Mouse (Mus musculus) liver, postnatal 0 days (tissue): Measurements from ENCODE around the gene Reln. TPM values are rescaled to one million over a fixed set of nuclear protein-coding genes. Genes with fewer than 3 reads are reported as not detected.

Experiments
- ATAC-seq: fragments of 200-750 bp; cut with Nextera tagmentation; 2 replicates; pipeline ENCODE4 v1.8.0; 2017; ENCODE audit warnings: mild to moderate bottlenecking, moderate library complexity
- DNase-seq: peaks from one replicate; pipeline ENCODE4 v3.0.0-alpha.2; 2016
- H3K27ac ChIP-seq: fragments of 300-500 bp; sonication (generic); 2 replicates; pipeline ENCODE4 v1.5.1; 2014; ENCODE audit warnings: antibody characterized with exemption, moderate library complexity, mild to moderate bottlenecking, low read depth
- H3K27me3 ChIP-seq: fragments of 300-500 bp; sonication (generic); 2 replicates; pipeline ENCODE4 v1.6.1; 2014; ENCODE audit warnings: low read length, control low read depth, mixed read lengths; ENCODE audit not compliant: insufficient read depth
- H3K36me3 ChIP-seq: fragments of 300-500 bp; sonication (generic); replicated peaks from 2 replicates; pipeline ENCODE4 v1.6.1; 2014; ENCODE audit warnings: mild to moderate bottlenecking, control low read depth, low read length, moderate library complexity, mixed read lengths; ENCODE audit not compliant: insufficient read depth
- H3K4me1 ChIP-seq: fragments of 300-500 bp; sonication (generic); 2 replicates; pipeline ENCODE4 v1.6.1; 2014; ENCODE audit warnings: antibody characterized with exemption, mild to moderate bottlenecking, control low read depth; ENCODE audit not compliant: insufficient read depth
- H3K4me2 ChIP-seq: fragments of 300-500 bp; sonication (generic); 2 replicates; pipeline ENCODE4 v1.6.1; 2014; ENCODE audit warnings: low read depth, mild to moderate bottlenecking, low read length, moderate library complexity, mixed read lengths
- H3K4me3 ChIP-seq: fragments of 300-500 bp; sonication (generic); 2 replicates; pipeline ENCODE4 v1.5.1; 2014; ENCODE audit warnings: low read depth, low read length
- H3K9ac ChIP-seq: fragments of 300-500 bp; sonication (generic); replicated peaks from 2 replicates; pipeline ENCODE4 v1.6.1; 2014; ENCODE audit warnings: mild to moderate bottlenecking, moderate library complexity
- H3K9me3 ChIP-seq: fragments of 300-500 bp; sonication (generic); 2 replicates; pipeline ENCODE4 v1.6.1; 2016; ENCODE audit warnings: mild to moderate bottlenecking, control low read depth, low read length, mixed read lengths
- CTCF ChIP-seq: sonication (generic); IDR thresholded peaks from 2 replicates; pipeline ENCODE4 v1.5.1; 2016; ENCODE audit warnings: antibody characterized with exemption, low read depth
- EP300 ChIP-seq: IDR thresholded peaks from 2 replicates; pipeline ENCODE4 v1.6.1; 2016; ENCODE audit warnings: antibody characterized with exemption, low read depth, mild to moderate bottlenecking
- WGBS: fragments of 180-500 bp; shearing (Covaris S2); extraction: QIAGEN DNeasy Blood & Tissue Kit; methylation state at CpG from one replicate; pipeline ENCODE4 v1.1.7; 2014; ENCODE audit not compliant: insufficient replicate concordance; 5-methylcytosine and 5-hydroxymethylcytosine counted together
- polyA plus RNA-seq: library from polyadenylated mRNA; unstranded; fragments of >200 nt; fragmentation: Nextera tagmentation; extraction: Ambion mirVana; gene quantifications from 2 replicates; pipeline ENCODE4 v1.2.1, GENCODE M21; 2015

The Reln gene
- polyA plus RNA-seq, 1 experiment from 2014 or later, result 16.8 TPM

GRCm38 (mm10) chr5:22009142-22009541 lies 335.4 kb downstream of the Reln start:
- peak; percentile 60 for ATAC-seq
- no peak for DNase-seq
- Histone ChIP-seq H3K27ac (peak overlapping the region; percentile 70), H3K9me3 (no peaks in the 10 kb centered on the region), H3K36me3 (no peaks in the 10 kb centered on the region), H3K4me3 (no peak overlapping the region), H3K4me2 (no peak overlapping the region), H3K9ac (no peak overlapping the region), H3K4me1 (no peaks in the 10 kb centered on the region), H3K27me3 (no peaks in the 10 kb centered on the region)
- WGBS, result 68% methylated on average over 8 of the region's 8 CpGs
- no peak for TF ChIP-seq EP300
- no peak for TF ChIP-seq CTCF

GRCm38 (mm10) chr5:22007304-22008059 lies 337.0 kb downstream of the Reln start:
- DNase-seq (peak; percentile 36), ATAC-seq (peak; percentile 74)
- TF ChIP-seq EP300, result no peak
- no peak for TF ChIP-seq CTCF
- 38% methylated on average over 11 of the region's 11 CpGs for WGBS
- H3K27me3 ChIP-seq, result no peaks in the 10 kb centered on the region
- no peak overlapping the region for H3K9ac ChIP-seq
- peak overlapping the region; percentile 70 for H3K27ac ChIP-seq
- H3K4me2 ChIP-seq, result no peak overlapping the region
- no peak overlapping the region for H3K4me3 ChIP-seq
- H3K4me1 ChIP-seq, result no peaks in the 10 kb centered on the region
- H3K36me3 ChIP-seq, result no peaks in the 10 kb centered on the region
- H3K9me3 ChIP-seq, result no peaks in the 10 kb centered on the region

- 67% methylated on average over 4 of the region's 4 CpGs for WGBS
- ATAC-seq, result no peak
- no peak for DNase-seq
These were observed 340.6 kb downstream of the Reln start for GRCm38 (mm10) chr5:22003858-22004257.

GRCm38 (mm10) chr5:21987711-21988110 lies 356.8 kb downstream of the Reln start:
- no peak for ATAC-seq

More at GRCm38 (mm10) chr5:22003858-22004257, 340.6 kb downstream of the Reln start:
- TF ChIP-seq EP300 (no peak), CTCF (0 out of 2 replicates have a peak, but pooled peaks have one; percentile 9)
- Histone ChIP-seq H3K36me3 (no peaks in the 10 kb centered on the region; the same call in 1 of the 2 replicates), H3K9me3 (no peaks in the 10 kb centered on the region), H3K27me3 (no peaks in the 10 kb centered on the region), H3K27ac (no peak overlapping the region), H3K4me3 (no peak overlapping the region), H3K4me2 (no peak overlapping the region), H3K9ac (no peak overlapping the region), H3K4me1 (no peaks in the 10 kb centered on the region)

GRCm38 (mm10) chr5:21986311-21986710 lies 358.2 kb downstream of the Reln start:
- peaks cover 5% of the 10 kb centered on the region for H3K36me3 ChIP-seq
- H3K9me3 ChIP-seq, result no peaks in the 10 kb centered on the region
- no peak for TF ChIP-seq EP300
- TF ChIP-seq CTCF, result peak; percentile 79
- no peaks in the 10 kb centered on the region for H3K4me1 ChIP-seq
- no peak overlapping the region for H3K27ac ChIP-seq
- no peak overlapping the region for H3K4me3 ChIP-seq
- ATAC-seq (no peak), DNase-seq (peak; percentile 56)
- H3K27me3 ChIP-seq, result no peaks in the 10 kb centered on the region
- no peak overlapping the region for H3K4me2 ChIP-seq
- H3K9ac ChIP-seq, result no peak overlapping the region
- 37% methylated on average over 4 of the region's 4 CpGs for WGBS

More at GRCm38 (mm10) chr5:21987711-21988110, 356.8 kb downstream of the Reln start:
- H3K4me1 ChIP-seq, result no peaks in the 10 kb centered on the region
- no peak overlapping the region for H3K4me2 ChIP-seq
- DNase-seq, result no peak
- no peaks in the 10 kb centered on the region for H3K9me3 ChIP-seq
- TF ChIP-seq EP300 (no peak), CTCF (no peak)
- no peaks in the 10 kb centered on the region for H3K27me3 ChIP-seq
- 68% methylated on average over 5 of the region's 5 CpGs for WGBS
- H3K27ac ChIP-seq, result no peak overlapping the region
- H3K36me3 ChIP-seq, result peaks cover 10% of the 10 kb centered on the region
- H3K4me3 ChIP-seq, result no peak overlapping the region
- H3K9ac ChIP-seq, result no peak overlapping the region

GRCm38 (mm10) chr5:21983021-21983667 lies 361.4 kb downstream of the Reln start:
- TF ChIP-seq EP300, result no peak
- TF ChIP-seq CTCF, result no peak
- Histone ChIP-seq H3K27ac (no peak overlapping the region), H3K4me2 (no peak overlapping the region), H3K36me3 (no peaks in the 10 kb centered on the region), H3K9ac (no peak overlapping the region), H3K27me3 (no peaks in the 10 kb centered on the region), H3K4me1 (no peaks in the 10 kb centered on the region), H3K4me3 (no peak overlapping the region), H3K9me3 (no peaks in the 10 kb centered on the region)
- WGBS, result 73% methylated on average over 3 of the region's 3 CpGs
- DNase-seq, result no peak
- no peak for ATAC-seq
